Mouse (Mus musculus) CD4-positive, CD25-positive, alpha-beta regulatory T cell, adult 9 weeks (primary cell): Measurements from ENCODE around the gene Akap8l. TPM values are rescaled to one million over a fixed set of nuclear protein-coding genes. Genes with fewer than 3 reads are reported as not detected.

Experiments
- polyA plus RNA-seq: library from polyadenylated mRNA; unstranded; fragments of 100-300 nt; shearing (Covaris generic); gene quantifications from one replicate; pipeline ENCODE4 v1.2.1, GENCODE M21; 2017

The Akap8l gene
- polyA plus RNA-seq, result 263 TPM

DNA sequence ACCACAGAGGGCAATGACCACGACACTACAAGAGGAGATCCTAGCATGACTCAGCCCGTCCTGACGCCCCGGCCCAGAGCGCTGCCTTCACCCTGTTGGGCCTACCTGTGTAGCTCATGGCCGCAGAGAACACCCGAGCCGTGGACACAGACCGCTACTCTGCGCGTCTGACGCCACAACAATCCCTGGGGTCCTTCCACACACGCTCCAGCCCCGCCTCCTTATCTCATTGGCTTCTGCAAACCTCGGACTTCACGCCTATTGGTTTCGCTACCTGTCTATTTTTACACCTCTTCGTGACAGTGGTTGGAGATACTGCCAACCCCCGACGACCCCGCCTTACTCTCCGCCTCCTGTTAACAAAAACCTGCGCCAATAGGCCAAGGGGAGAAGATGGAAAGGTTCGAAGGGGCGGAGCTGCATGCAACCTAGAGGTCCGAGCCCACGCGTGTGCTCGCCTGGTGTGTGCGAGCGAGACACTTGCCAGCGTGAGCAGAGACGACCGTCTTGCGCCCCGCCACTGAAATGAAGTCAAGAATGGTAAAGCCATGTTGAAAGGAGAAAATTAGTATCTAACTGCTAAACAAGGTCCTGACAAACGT is at the start of gene Akap8l:
TSS of gene Akap8l (minus strand) at position 226 of the 602 bp plus-strand sequence.

DNA sequence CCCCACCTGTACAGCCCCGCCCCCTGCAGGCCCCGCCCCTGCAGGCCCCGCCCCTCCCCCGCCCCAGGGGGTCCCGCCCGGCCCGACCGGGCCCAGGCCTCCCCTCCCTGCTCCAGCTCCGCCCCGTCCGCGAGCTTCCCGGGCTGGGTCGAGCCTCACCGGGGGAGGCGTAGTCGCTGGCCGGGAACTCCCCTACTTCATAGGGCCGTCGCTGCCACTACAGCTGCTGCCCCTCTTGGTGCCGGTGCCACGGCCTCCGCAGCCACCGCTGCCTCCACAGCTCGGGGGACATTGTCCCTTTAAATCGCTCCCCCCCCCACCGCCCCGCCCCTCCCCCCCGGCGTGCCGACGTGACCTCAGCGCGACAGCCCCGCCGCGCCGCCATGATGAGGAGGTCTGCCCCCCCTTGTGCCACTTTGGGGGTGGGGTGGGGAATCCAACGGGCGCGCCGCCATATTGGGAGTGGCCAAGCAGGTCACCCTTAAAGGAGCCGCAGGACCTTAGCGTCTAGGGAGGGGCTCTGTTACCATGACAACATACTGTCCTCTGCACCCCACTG is 38.8 kb upstream of the Akap8l start, which contains the start of gene Wiz:
TSS of gene Wiz (minus strand) at position 339 of the 559 bp plus-strand sequence.

DNA sequence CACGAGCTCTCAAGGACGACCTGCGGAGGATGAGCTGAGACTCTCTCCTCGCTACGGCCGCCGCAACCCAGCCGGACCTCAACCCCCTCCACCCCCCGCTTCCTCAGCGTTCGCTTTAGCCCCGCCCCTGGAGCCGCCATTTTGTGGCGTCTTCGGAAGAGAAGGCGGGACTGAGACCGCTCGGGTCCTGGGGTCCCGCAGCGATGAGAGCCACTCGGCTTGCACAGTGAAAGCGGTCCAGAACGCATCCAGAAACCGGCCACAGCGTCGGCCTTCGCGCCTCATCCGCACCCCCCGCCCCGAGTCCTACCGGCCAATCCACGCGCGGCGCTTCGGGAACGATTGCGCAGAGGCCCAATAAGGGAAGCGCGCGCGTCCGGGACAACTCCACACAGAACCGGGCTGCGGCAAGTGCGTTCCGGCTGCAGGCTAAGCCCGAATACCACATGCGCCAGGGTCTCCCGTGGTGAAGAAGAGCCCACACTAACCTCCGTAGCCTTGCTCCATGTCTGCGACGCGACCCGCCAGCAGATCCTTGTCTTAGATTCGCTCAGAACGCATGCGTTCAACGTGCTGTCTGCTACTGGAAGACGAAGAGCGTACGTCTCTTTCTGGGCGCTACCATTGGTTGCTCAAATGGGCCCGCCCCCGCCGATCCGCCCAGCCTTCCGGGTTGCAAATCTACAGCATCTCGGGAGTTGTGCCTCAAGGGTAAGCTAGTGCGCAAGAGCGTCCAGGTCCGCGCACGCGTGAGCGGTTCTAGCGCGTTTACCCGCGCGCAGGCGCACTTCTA is 29.6 kb downstream of the Akap8l start, which contains the start of gene Akap8:
TSS of gene Akap8 (minus strand) at position 642 of the 793 bp plus-strand sequence.

DNA sequence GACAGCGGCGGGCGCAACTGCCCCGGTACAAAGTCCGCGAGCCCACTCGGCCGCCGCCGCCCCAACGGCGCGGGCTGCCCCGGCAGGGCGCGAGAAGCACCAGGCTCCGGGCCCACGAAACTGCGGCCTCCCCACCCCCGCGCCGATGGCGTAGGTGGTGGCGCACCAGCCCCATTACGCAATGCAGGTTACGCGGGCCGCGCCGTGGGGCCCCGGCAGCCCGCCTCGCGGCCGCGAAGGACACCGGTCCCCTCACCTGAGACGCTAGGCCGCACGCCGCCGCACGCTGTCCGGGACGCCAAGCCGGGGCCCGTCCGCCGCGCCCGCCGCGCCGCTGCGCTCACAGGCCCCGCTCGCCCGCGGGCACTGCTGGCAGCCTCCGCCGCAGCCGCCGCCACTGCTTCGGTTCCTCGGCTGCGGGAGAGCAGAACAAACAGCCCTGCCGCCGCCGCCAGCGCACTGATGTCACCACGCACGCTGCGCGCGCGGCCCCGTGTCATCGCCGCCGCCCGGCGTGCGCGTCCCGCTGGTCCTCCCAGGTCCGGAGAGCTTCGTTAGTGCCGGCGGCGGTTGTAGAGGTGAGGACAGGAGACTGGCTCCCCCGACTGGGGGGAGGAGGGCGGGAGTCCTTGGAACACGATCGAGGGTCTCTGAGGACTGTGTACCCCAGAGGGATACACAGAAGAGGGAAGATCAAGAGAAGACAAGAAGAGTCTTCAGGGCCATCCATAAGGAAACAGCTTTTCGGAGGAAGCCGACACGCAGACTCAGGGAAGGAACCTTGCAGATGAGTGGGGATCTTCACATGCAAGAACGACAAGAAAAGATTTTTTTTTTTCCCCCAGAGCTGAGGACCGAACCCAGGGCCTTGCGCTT is 65.9 kb downstream of the Akap8l start, which contains the start of gene Brd4:
TSS of gene Brd4 (minus strand) at position 461 of the 876 bp plus-strand sequence.

Other genes with a start within 250 kb of the Akap8l start
- gene Notch3, start 183.8 kb downstream of the Akap8l start, polyA plus RNA-seq, result not detected
- gene Ephx3, start 161.1 kb downstream of the Akap8l start, polyA plus RNA-seq, result not detected
- 46.7 TPM for gene Brd4, start 65.9 kb downstream of the Akap8l start, polyA plus RNA-seq
- gene Akap8, start 29.4 kb downstream of the Akap8l start, polyA plus RNA-seq, result 296 TPM
- gene Wiz, start 38.8 kb upstream of the Akap8l start, polyA plus RNA-seq, result 19.5 TPM
- 83.5 TPM for gene Rasal3, start 53.0 kb upstream of the Akap8l start, polyA plus RNA-seq
- 88.1 TPM for gene Pglyrp2, start 73.6 kb upstream of the Akap8l start, polyA plus RNA-seq
- 0.74 TPM for gene Cyp4f39, start 102.1 kb upstream of the Akap8l start, polyA plus RNA-seq
- gene Cyp4f17, start 155.4 kb upstream of the Akap8l start, polyA plus RNA-seq, result 5.0 TPM
- gene Cyp4f16, start 186.0 kb upstream of the Akap8l start, polyA plus RNA-seq, result 14.6 TPM